Mouse (Mus musculus): ENCODE results near the gene Pglyrp2. TPM values are rescaled to one million over a fixed set of nuclear protein-coding genes. Genes with fewer than 3 reads are reported as not detected.

Gene Pglyrp2
- polyA plus RNA-seq, 1 experiment from 2014 or later, result not detected

- Histone ChIP-seq H3K9ac (no peak overlapping the region), H3K36me3 (no peaks in the 10 kb centered on the region), H3K4me3 (no peak overlapping the region), H3K27ac (ENCODE audit: poor library complexity, severe bottlenecking) (no peak overlapping the region), H3K4me2 (no peak overlapping the region), H3K27me3 (replicated peaks) (peaks cover 21% of the 10 kb centered on the region), H3K4me1 (replicated peaks) (no peaks in the 10 kb centered on the region), H3K9me3 (replicated peaks) (no peaks in the 10 kb centered on the region)
- ATAC-seq (ENCODE audit: insufficient number of reproducible peaks, low FRiP score), result no peak; the same call in 1 of the 2 replicates
- WGBS, result 63% methylated on average over 11 of the region's 11 CpGs
Measured at GRCm38 (mm10) chr17:32402779-32403157, 21.2 kb downstream of the Pglyrp2 start.

- no peaks in the 10 kb centered on the region for H3K9me3 ChIP-seq (replicated peaks)
- peaks cover 27% of the 10 kb centered on the region for H3K27me3 ChIP-seq (replicated peaks)
- no peak overlapping the region for H3K27ac ChIP-seq (ENCODE audit: poor library complexity, severe bottlenecking)
- H3K4me1 ChIP-seq (replicated peaks), result no peaks in the 10 kb centered on the region
- no peak overlapping the region for H3K9ac ChIP-seq
- no peak overlapping the region for H3K4me3 ChIP-seq
- H3K4me2 ChIP-seq, result no peak overlapping the region
- WGBS, result 75% methylated on average over 9 of the region's 9 CpGs
- H3K36me3 ChIP-seq, result no peaks in the 10 kb centered on the region
- no peak for ATAC-seq (ENCODE audit: insufficient number of reproducible peaks, low FRiP score)
Measured at GRCm38 (mm10) chr17:32402011-32402778, 21.8 kb downstream of the Pglyrp2 start.

- H3K4me1 ChIP-seq (replicated peaks), result peaks cover 8% of the 10 kb centered on the region
- H3K36me3 ChIP-seq, result no peaks in the 10 kb centered on the region
- no peak overlapping the region for H3K9ac ChIP-seq
- no peaks in the 10 kb centered on the region for H3K9me3 ChIP-seq (replicated peaks)
- 11% methylated on average over 36 of the region's 37 CpGs for WGBS
- H3K27ac ChIP-seq (ENCODE audit: poor library complexity, severe bottlenecking), result no peak overlapping the region
- peak overlapping the region; percentile 63 for H3K4me2 ChIP-seq
- peaks cover 86% of the 10 kb centered on the region for H3K27me3 ChIP-seq (replicated peaks)
- ATAC-seq (ENCODE audit: insufficient number of reproducible peaks, low FRiP score), result 0 out of 2 replicates have a peak, but pooled peaks have one; percentile 37
- peak overlapping the region; percentile 35 for H3K4me3 ChIP-seq
Measured at GRCm38 (mm10) chr17:32396266-32396665, 27.7 kb downstream of the Pglyrp2 start.

GRCm38 (mm10) chr17:32393944-32394343 is 30.0 kb downstream of the Pglyrp2 start:
- Histone ChIP-seq H3K4me3 (no peak overlapping the region), H3K9me3 (replicated peaks) (no peaks in the 10 kb centered on the region), H3K27ac (ENCODE audit: poor library complexity, severe bottlenecking) (no peak overlapping the region), H3K4me2 (no peak overlapping the region), H3K27me3 (replicated peaks) (peaks cover 82% of the 10 kb centered on the region), H3K9ac (no peak overlapping the region), H3K36me3 (no peaks in the 10 kb centered on the region), H3K4me1 (replicated peaks) (peaks cover 11% of the 10 kb centered on the region)
- no peak for ATAC-seq (ENCODE audit: insufficient number of reproducible peaks, low FRiP score)
- 88% methylated on average over 10 of the region's 10 CpGs for WGBS

- 2% methylated on average over 25 of the region's 44 CpGs for WGBS
- Histone ChIP-seq H3K9me3 (replicated peaks) (no peaks in the 10 kb centered on the region), H3K4me3 (peak within 1 kb of the TSS; percentile 86), H3K4me2 (peak within 1 kb of the TSS; percentile 99), H3K27me3 (replicated peaks) (peaks cover 35% of the 10 kb centered on the region), H3K36me3 (no peaks in the 10 kb centered on the region), H3K4me1 (replicated peaks) (peaks cover 20% of the 10 kb centered on the region), H3K9ac (peak within 1 kb of the TSS; percentile 88), H3K27ac (ENCODE audit: poor library complexity, severe bottlenecking) (peak within 1 kb of the TSS; percentile 74)
- ATAC-seq (ENCODE audit: insufficient number of reproducible peaks, low FRiP score), result peak; percentile 91
Measured at GRCm38 (mm10) chr17:32389101-32389659, 34.8 kb downstream of the Pglyrp2 start, which contains the start of gene Wiz. Gene Wiz (minus strand): TSS chr17:32389439.

GRCm38 (mm10) chr17:32388370-32389100 is 35.4 kb downstream of the Pglyrp2 start:
- H3K36me3 ChIP-seq, result no peaks in the 10 kb centered on the region
- H3K4me2 ChIP-seq, result peak overlapping the region; percentile 99
- ATAC-seq (ENCODE audit: insufficient number of reproducible peaks, low FRiP score), result peak; percentile 63
- WGBS, result 2% methylated on average over 25 of the region's 39 CpGs
- H3K27ac ChIP-seq (ENCODE audit: poor library complexity, severe bottlenecking), result peak overlapping the region; percentile 74; the same call in 1 of the 2 replicates
- H3K9me3 ChIP-seq (replicated peaks), result no peaks in the 10 kb centered on the region
- peak overlapping the region; percentile 88 for H3K9ac ChIP-seq
- H3K27me3 ChIP-seq (replicated peaks), result peaks cover 28% of the 10 kb centered on the region
- H3K4me3 ChIP-seq, result peak overlapping the region; percentile 86
- peaks cover 27% of the 10 kb centered on the region for H3K4me1 ChIP-seq (replicated peaks)

- Histone ChIP-seq H3K4me1 (replicated peaks) (peaks cover 32% of the 10 kb centered on the region), H3K4me2 (peak overlapping the region; percentile 99), H3K4me3 (peak overlapping the region; percentile 86), H3K36me3 (no peaks in the 10 kb centered on the region), H3K27me3 (replicated peaks) (peaks cover 23% of the 10 kb centered on the region), H3K9ac (peak overlapping the region; percentile 88; the same call in 1 of the 2 replicates), H3K27ac (ENCODE audit: poor library complexity, severe bottlenecking) (no peak overlapping the region), H3K9me3 (replicated peaks) (no peaks in the 10 kb centered on the region)
- WGBS, result 47% methylated on average over 7 of the region's 7 CpGs
- ATAC-seq (ENCODE audit: insufficient number of reproducible peaks, low FRiP score), result no peak
Measured at GRCm38 (mm10) chr17:32387986-32388369, 36.0 kb downstream of the Pglyrp2 start.

- H3K4me1 ChIP-seq (replicated peaks), result peaks cover 34% of the 10 kb centered on the region
- 68% methylated on average over 9 of the region's 9 CpGs for WGBS
- no peak for ATAC-seq (ENCODE audit: insufficient number of reproducible peaks, low FRiP score)
- H3K9ac ChIP-seq, result no peak overlapping the region
- peaks cover 12% of the 10 kb centered on the region for H3K27me3 ChIP-seq (replicated peaks)
- no peaks in the 10 kb centered on the region for H3K36me3 ChIP-seq
- H3K9me3 ChIP-seq (replicated peaks), result no peaks in the 10 kb centered on the region
- H3K27ac ChIP-seq (ENCODE audit: poor library complexity, severe bottlenecking), result no peak overlapping the region
- H3K4me2 ChIP-seq, result no peak overlapping the region
- H3K4me3 ChIP-seq, result no peak overlapping the region
Measured at GRCm38 (mm10) chr17:32386659-32387432, 37.1 kb downstream of the Pglyrp2 start.

GRCm38 (mm10) chr17:32383661-32384060 is 40.3 kb downstream of the Pglyrp2 start:
- H3K27ac ChIP-seq (ENCODE audit: poor library complexity, severe bottlenecking), result no peak overlapping the region
- ATAC-seq (ENCODE audit: insufficient number of reproducible peaks, low FRiP score), result no peak
- WGBS, result 68% methylated on average over 5 of the region's 5 CpGs
- H3K27me3 ChIP-seq (replicated peaks), result no peaks in the 10 kb centered on the region
- no peak overlapping the region for H3K9ac ChIP-seq
- no peaks in the 10 kb centered on the region for H3K36me3 ChIP-seq
- H3K4me2 ChIP-seq, result peak overlapping the region; percentile 23
- H3K4me3 ChIP-seq, result no peak overlapping the region
- peaks cover 28% of the 10 kb centered on the region for H3K4me1 ChIP-seq (replicated peaks)
- H3K9me3 ChIP-seq (replicated peaks), result no peaks in the 10 kb centered on the region

- H3K4me3 ChIP-seq, result no peak overlapping the region
- no peak for ATAC-seq (ENCODE audit: insufficient number of reproducible peaks, low FRiP score)
- no peaks in the 10 kb centered on the region for H3K9me3 ChIP-seq (replicated peaks)
- peaks cover 20% of the 10 kb centered on the region for H3K4me1 ChIP-seq (replicated peaks)
- no peaks in the 10 kb centered on the region for H3K27me3 ChIP-seq (replicated peaks)
- no peak overlapping the region for H3K9ac ChIP-seq
- H3K36me3 ChIP-seq, result peaks cover 7% of the 10 kb centered on the region
- H3K4me2 ChIP-seq, result no peak overlapping the region
- 90% methylated on average over 7 of the region's 7 CpGs for WGBS
- H3K27ac ChIP-seq (ENCODE audit: poor library complexity, severe bottlenecking), result no peak overlapping the region
Measured at GRCm38 (mm10) chr17:32382576-32382975, 41.4 kb downstream of the Pglyrp2 start.

All from heart, embryonic 12.5 days (tissue).